Mouse (Mus musculus): ENCODE data around the gene Dqx1. TPM values are rescaled to one million over a fixed set of nuclear protein-coding genes. Genes with fewer than 3 reads are reported as not detected.

Gene Dqx1
- polyA plus RNA-seq, 1 experiment, result 0.84 TPM

- Histone ChIP-seq H3K4me1 (ENCODE audit: control insufficient read depth, insufficient read depth, low read length) (peaks cover 9% of the 10 kb centered on the region), H3K4me3 (ENCODE audit: control insufficient read depth, low read depth, low read length) (no peak overlapping the region), H3K36me3 (ENCODE audit: control insufficient read depth, insufficient read depth, low read length) (no peaks in the 10 kb centered on the region), H3K27me3 (ENCODE audit: control insufficient read depth, insufficient read depth, low read length) (peaks cover 2% of the 10 kb centered on the region; the same call in 1 of the 2 replicates), H3K27ac (ENCODE audit: control insufficient read depth, insufficient read depth, low read depth, low read length) (no peak overlapping the region)
- no peak for TF ChIP-seq CTCF (IDR thresholded peaks at IDR 0.05; ENCODE audit: control insufficient read depth, insufficient read depth, insufficient replicate concordance, low read depth, low read length)
- TF ChIP-seq POLR2A (IDR thresholded peaks at IDR 0.05; ENCODE audit: control insufficient read depth, low read depth, low read length), result no peak
Observed at GRCm38 (mm10) chr6:83065995-83066394, 8.4 kb downstream of the Dqx1 start.

- Histone ChIP-seq H3K27ac (ENCODE audit: control insufficient read depth, insufficient read depth, low read depth, low read length) (no peak overlapping the region), H3K4me1 (ENCODE audit: control insufficient read depth, insufficient read depth, low read length) (peaks cover 11% of the 10 kb centered on the region), H3K4me3 (ENCODE audit: control insufficient read depth, low read depth, low read length) (no peak overlapping the region), H3K27me3 (ENCODE audit: control insufficient read depth, insufficient read depth, low read length) (peaks cover 3% of the 10 kb centered on the region; the same call in 1 of the 2 replicates), H3K36me3 (ENCODE audit: control insufficient read depth, insufficient read depth, low read length) (no peaks in the 10 kb centered on the region)
- no peak for TF ChIP-seq CTCF (IDR thresholded peaks at IDR 0.05; ENCODE audit: control insufficient read depth, insufficient read depth, insufficient replicate concordance, low read depth, low read length)
- no peak for TF ChIP-seq POLR2A (IDR thresholded peaks at IDR 0.05; ENCODE audit: control insufficient read depth, low read depth, low read length)
Observed at GRCm38 (mm10) chr6:83066441-83066840, 8.8 kb downstream of the Dqx1 start.

- Histone ChIP-seq H3K27ac (ENCODE audit: control insufficient read depth, insufficient read depth, low read depth, low read length) (no peak overlapping the region), H3K4me1 (ENCODE audit: control insufficient read depth, insufficient read depth, low read length) (peaks cover 12% of the 10 kb centered on the region), H3K27me3 (ENCODE audit: control insufficient read depth, insufficient read depth, low read length) (peaks cover 3% of the 10 kb centered on the region; the same call in 1 of the 2 replicates), H3K4me3 (ENCODE audit: control insufficient read depth, low read depth, low read length) (no peak overlapping the region), H3K36me3 (ENCODE audit: control insufficient read depth, insufficient read depth, low read length) (no peaks in the 10 kb centered on the region)
- TF ChIP-seq CTCF (IDR thresholded peaks at IDR 0.05; ENCODE audit: control insufficient read depth, insufficient read depth, insufficient replicate concordance, low read depth, low read length), result no peak
Observed at GRCm38 (mm10) chr6:83068221-83068620, 10.6 kb downstream of the Dqx1 start.

GRCm38 (mm10) chr6:83068706-83069487 is 11.3 kb downstream of the Dqx1 start:
- TF ChIP-seq POLR2A (IDR thresholded peaks at IDR 0.05; ENCODE audit: control insufficient read depth, low read depth, low read length), result no peak
- TF ChIP-seq CTCF (IDR thresholded peaks at IDR 0.05; ENCODE audit: control insufficient read depth, insufficient read depth, insufficient replicate concordance, low read depth, low read length), result no peak

GRCm38 (mm10) chr6:83069488-83070246 is 12.0 kb downstream of the Dqx1 start:
- TF ChIP-seq CTCF (IDR thresholded peaks at IDR 0.05; ENCODE audit: control insufficient read depth, insufficient read depth, insufficient replicate concordance, low read depth, low read length), result no peak
- Histone ChIP-seq H3K36me3 (ENCODE audit: control insufficient read depth, insufficient read depth, low read length) (no peaks in the 10 kb centered on the region), H3K27ac (ENCODE audit: control insufficient read depth, insufficient read depth, low read depth, low read length) (no peak overlapping the region), H3K27me3 (ENCODE audit: control insufficient read depth, insufficient read depth, low read length) (peaks cover 3% of the 10 kb centered on the region; the same call in 1 of the 2 replicates), H3K4me3 (ENCODE audit: control insufficient read depth, low read depth, low read length) (peak overlapping the region; percentile 6; the same call in 1 of the 2 replicates), H3K4me1 (ENCODE audit: control insufficient read depth, insufficient read depth, low read length) (peaks cover 12% of the 10 kb centered on the region)

More at GRCm38 (mm10) chr6:83068706-83069487, 11.3 kb downstream of the Dqx1 start:
- H3K27ac ChIP-seq (ENCODE audit: control insufficient read depth, insufficient read depth, low read depth, low read length), result no peak overlapping the region
- no peak overlapping the region; the same call in 1 of the 2 replicates for H3K4me3 ChIP-seq (ENCODE audit: control insufficient read depth, low read depth, low read length)
- H3K36me3 ChIP-seq (ENCODE audit: control insufficient read depth, insufficient read depth, low read length), result no peaks in the 10 kb centered on the region
- H3K27me3 ChIP-seq (ENCODE audit: control insufficient read depth, insufficient read depth, low read length), result peaks cover 3% of the 10 kb centered on the region; the same call in 1 of the 2 replicates
- H3K4me1 ChIP-seq (ENCODE audit: control insufficient read depth, insufficient read depth, low read length), result peaks cover 12% of the 10 kb centered on the region

GRCm38 (mm10) chr6:83070247-83070310 is 12.4 kb downstream of the Dqx1 start, which contains the start of gene Tlx2:
TSS of gene Tlx2 (minus strand) at chr6:83070293.
- Histone ChIP-seq H3K4me3 (ENCODE audit: control insufficient read depth, low read depth, low read length) (peak within 1 kb of the TSS; percentile 9; the same call in 1 of the 2 replicates), H3K27ac (ENCODE audit: control insufficient read depth, insufficient read depth, low read depth, low read length) (no peak within 1 kb of the TSS), H3K27me3 (ENCODE audit: control insufficient read depth, insufficient read depth, low read length) (peaks cover 3% of the 10 kb centered on the region; the same call in 1 of the 2 replicates), H3K4me1 (ENCODE audit: control insufficient read depth, insufficient read depth, low read length) (peaks cover 12% of the 10 kb centered on the region), H3K36me3 (ENCODE audit: control insufficient read depth, insufficient read depth, low read length) (no peaks in the 10 kb centered on the region)
- TF ChIP-seq CTCF (IDR thresholded peaks at IDR 0.05; ENCODE audit: control insufficient read depth, insufficient read depth, insufficient replicate concordance, low read depth, low read length) (no peak), POLR2A (IDR thresholded peaks at IDR 0.05; ENCODE audit: control insufficient read depth, low read depth, low read length) (no peak)

GRCm38 (mm10) chr6:83070311-83071219 is 12.9 kb downstream of the Dqx1 start:
- Histone ChIP-seq H3K27ac (ENCODE audit: control insufficient read depth, insufficient read depth, low read depth, low read length) (no peak overlapping the region), H3K4me3 (ENCODE audit: control insufficient read depth, low read depth, low read length) (peak overlapping the region; percentile 9; the same call in 1 of the 2 replicates), H3K27me3 (ENCODE audit: control insufficient read depth, insufficient read depth, low read length) (peaks cover 3% of the 10 kb centered on the region; the same call in 1 of the 2 replicates), H3K4me1 (ENCODE audit: control insufficient read depth, insufficient read depth, low read length) (peaks cover 12% of the 10 kb centered on the region), H3K36me3 (ENCODE audit: control insufficient read depth, insufficient read depth, low read length) (no peaks in the 10 kb centered on the region)
- no peak for TF ChIP-seq POLR2A (IDR thresholded peaks at IDR 0.05; ENCODE audit: control insufficient read depth, low read depth, low read length)
- TF ChIP-seq CTCF (IDR thresholded peaks at IDR 0.05; ENCODE audit: control insufficient read depth, insufficient read depth, insufficient replicate concordance, low read depth, low read length), result no peak
